Mouse (Mus musculus): ENCODE measurements at regions not wholly inside any gene's neighbourhood (a gene's known extent, or its start where the extent isn't known, plus 50 kb on each side); places are given as distances from the start of the nearest gene placed in this dataset.

DNA sequence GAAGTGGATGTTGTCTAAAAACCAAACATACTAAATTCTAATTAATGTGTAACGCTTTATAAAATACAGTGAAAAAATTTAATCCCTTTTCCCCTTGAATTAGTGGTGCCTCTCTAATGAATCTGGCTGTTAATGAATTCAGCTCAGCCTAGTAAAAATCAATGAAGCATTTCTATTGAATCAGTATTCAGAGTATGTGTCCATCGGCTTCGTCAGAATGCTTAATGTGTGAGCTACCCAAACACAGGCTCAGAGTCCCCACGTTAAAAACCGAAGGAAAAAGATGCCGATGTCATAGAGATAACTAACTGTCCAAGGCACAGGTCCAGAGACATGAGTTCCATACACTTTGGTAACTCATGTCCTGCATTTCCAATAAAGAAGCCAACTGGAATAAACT is 126.3 kb upstream of the Plekha5 start:
- Histone ChIP-seq H3K4me1 (peaks cover 16% of the 10 kb centered on the region; the same call in 1 of the 2 replicates), H3K9me3 (replicated peaks) (no peaks in the 10 kb centered on the region), H3K27ac (replicated peaks) (no peak overlapping the region), H3K36me3 (no peaks in the 10 kb centered on the region), H3K4me3 (no peak overlapping the region), H3K27me3 (ENCODE audit: low read depth, poor library complexity, severe bottlenecking) (no peaks in the 10 kb centered on the region)
- 76% methylated on average over 6 of the region's 6 CpGs for WGBS
- no peak for DNase-seq (ENCODE audit: low spot score)

DNA sequence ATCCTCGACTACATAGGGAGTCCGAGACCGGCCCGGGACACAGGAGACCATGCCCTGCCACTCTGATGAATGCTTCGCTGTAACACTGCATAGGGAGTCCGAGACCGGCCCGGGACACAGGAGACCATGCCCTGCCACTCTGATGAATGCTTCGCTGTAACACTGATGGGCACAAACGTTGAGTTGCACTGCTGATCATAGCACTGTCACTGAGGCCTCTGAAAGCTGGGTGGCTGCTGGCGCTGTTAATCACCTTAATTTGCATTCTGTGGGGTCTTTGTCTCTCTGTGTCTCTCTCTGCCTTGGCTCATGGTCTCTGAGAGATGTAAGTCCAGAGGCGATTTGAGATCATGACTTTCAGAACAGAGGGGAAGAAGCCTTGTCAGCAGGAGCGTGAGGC is 133.7 kb upstream of the Plekha5 start:
- Histone ChIP-seq H3K9me3 (replicated peaks) (no peaks in the 10 kb centered on the region), H3K4me3 (no peak overlapping the region), H3K4me1 (peaks cover 19% of the 10 kb centered on the region), H3K36me3 (no peaks in the 10 kb centered on the region), H3K27me3 (ENCODE audit: low read depth, poor library complexity, severe bottlenecking) (no peaks in the 10 kb centered on the region), H3K27ac (replicated peaks) (peak overlapping the region; percentile 70)
- 70% methylated on average over 12 of the region's 13 CpGs for WGBS
- no peak for DNase-seq (ENCODE audit: low spot score)

DNA sequence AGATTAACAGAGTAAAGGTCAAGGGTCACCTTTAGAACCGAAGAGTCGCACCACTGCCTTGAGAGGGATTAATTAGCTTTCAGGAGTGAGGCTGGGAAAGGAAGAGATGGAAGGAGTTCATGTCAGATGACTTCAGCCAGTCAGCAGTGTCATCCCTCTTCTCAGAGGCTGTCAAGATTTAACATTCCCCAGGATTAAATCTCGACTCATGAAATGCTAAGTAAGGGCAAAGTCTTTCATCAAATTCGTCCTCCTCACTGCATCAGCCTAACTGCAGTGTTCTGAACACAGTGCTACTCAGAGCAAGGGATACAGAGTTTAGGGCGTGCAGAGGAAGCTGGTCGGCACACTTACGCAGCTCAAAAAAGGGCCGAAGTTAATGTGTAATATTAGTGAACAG is 135.1 kb upstream of the Plekha5 start:
- Histone ChIP-seq H3K4me3 (no peak overlapping the region), H3K4me1 (peaks cover 19% of the 10 kb centered on the region), H3K27ac (replicated peaks) (peak overlapping the region; percentile 77), H3K27me3 (ENCODE audit: low read depth, poor library complexity, severe bottlenecking) (no peaks in the 10 kb centered on the region), H3K36me3 (no peaks in the 10 kb centered on the region), H3K9me3 (replicated peaks) (no peaks in the 10 kb centered on the region)
- 31% methylated on average over 8 of the region's 8 CpGs for WGBS
- DNase-seq (ENCODE audit: low spot score) = peak; percentile 29

DNA sequence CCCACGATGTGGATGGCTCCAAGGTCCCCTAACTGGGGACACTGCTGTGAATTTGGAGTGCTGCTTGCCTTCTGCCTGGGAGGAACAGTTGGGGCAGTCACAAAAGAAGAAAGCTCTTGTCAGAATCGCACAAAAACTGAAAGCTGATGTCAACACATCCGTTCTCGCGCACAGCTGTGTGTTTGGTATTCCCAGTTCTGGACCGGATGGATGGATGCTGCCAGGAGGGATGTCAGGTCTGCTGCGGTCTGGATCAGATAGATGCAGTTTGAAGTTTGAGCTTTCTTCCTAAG is 141.6 kb upstream of the Plekha5 start:
- Histone ChIP-seq H3K27me3 (ENCODE audit: low read depth, poor library complexity, severe bottlenecking) (no peaks in the 10 kb centered on the region), H3K4me3 (no peak overlapping the region), H3K36me3 (no peaks in the 10 kb centered on the region), H3K9me3 (replicated peaks) (no peaks in the 10 kb centered on the region), H3K4me1 (peaks cover 13% of the 10 kb centered on the region), H3K27ac (replicated peaks) (peak overlapping the region; percentile 38; the same call in 1 of the 2 replicates)
- DNase-seq (ENCODE audit: low spot score) = no peak
- 76% methylated on average over 7 of the region's 7 CpGs for WGBS

DNA sequence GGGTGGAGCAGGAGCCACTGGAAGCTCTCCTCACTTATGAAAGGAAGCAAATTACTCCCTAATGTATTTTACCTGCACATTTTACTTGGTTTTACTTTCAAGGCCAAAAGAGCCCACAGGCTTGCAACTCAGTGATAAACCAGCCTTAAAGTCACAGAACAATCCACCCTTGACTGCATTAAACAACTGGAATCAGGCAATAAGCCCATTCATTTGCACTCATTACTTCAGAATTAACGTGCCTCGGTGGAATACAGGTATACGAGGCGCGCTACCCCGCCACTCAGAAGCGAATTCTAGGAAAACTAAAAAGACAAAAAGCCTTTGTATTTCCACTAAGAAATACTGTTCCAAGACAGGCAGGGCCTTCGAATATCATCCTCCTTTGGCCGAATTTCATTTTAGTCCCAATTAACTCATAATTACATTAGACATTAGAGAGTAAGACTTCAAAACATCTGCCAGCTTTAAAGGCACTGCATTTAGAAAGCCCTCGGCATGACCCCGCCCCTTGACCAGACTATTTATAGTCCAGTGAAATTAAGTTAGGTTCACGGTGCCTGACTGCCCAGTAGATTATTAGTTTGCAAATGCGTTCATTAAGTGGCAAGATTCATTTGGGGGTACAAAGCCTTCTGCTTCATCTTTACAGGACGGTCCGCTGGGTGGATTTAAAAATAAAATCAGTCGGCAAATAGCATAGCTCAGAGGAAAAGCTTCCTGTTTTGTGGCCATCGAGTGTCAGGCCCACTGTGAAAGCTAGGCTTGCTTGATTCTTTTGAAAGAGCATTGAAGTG is 142.2 kb upstream of the Plekha5 start:
- no peaks in the 10 kb centered on the region for H3K36me3 ChIP-seq
- peaks cover 13% of the 10 kb centered on the region for H3K4me1 ChIP-seq
- 77% methylated on average over 17 of the region's 17 CpGs for WGBS
- no peaks in the 10 kb centered on the region for H3K9me3 ChIP-seq (replicated peaks)
- H3K27me3 ChIP-seq (ENCODE audit: low read depth, poor library complexity, severe bottlenecking) = no peaks in the 10 kb centered on the region
- DNase-seq (ENCODE audit: low spot score) = no peak
- no peak overlapping the region for H3K4me3 ChIP-seq
- H3K27ac ChIP-seq (replicated peaks) = peak overlapping the region; percentile 38; the same call in 1 of the 2 replicates

DNA sequence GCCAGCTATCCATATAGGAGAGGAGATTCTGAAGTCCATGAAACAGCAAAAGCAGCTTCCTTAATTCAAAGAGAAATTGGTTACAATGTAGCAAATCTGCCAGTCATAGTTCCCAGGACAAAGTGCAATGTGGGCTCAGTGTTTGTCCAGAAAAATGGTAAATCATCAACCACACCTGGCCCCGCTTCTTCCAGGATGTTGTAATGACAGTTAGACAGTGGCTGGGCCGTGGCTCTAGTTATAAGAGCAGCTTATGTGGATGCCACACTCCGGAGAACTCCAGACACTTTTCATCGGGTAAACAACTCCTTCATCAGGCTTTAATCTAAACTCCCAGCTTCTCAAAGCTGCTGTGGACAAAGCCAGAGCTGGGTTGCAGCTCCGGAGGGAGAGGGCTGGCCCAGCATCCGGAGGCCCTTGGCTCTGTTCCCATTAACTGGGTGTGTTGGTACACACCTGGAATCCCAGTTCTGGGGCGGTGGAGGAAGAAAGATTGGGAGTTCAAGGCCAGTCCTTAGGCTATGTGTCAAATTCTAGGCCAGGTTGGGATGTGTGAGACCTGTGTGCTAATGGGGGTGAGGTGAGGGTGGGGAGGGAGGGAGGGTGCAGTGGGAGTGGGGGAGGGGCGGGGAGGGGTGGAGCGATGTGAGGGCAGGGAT is 142.9 kb upstream of the Plekha5 start:
- WGBS = 68% methylated on average over 9 of the region's 9 CpGs
- H3K4me3 ChIP-seq = no peak overlapping the region
- no peak overlapping the region for H3K27ac ChIP-seq (replicated peaks)

DNA sequence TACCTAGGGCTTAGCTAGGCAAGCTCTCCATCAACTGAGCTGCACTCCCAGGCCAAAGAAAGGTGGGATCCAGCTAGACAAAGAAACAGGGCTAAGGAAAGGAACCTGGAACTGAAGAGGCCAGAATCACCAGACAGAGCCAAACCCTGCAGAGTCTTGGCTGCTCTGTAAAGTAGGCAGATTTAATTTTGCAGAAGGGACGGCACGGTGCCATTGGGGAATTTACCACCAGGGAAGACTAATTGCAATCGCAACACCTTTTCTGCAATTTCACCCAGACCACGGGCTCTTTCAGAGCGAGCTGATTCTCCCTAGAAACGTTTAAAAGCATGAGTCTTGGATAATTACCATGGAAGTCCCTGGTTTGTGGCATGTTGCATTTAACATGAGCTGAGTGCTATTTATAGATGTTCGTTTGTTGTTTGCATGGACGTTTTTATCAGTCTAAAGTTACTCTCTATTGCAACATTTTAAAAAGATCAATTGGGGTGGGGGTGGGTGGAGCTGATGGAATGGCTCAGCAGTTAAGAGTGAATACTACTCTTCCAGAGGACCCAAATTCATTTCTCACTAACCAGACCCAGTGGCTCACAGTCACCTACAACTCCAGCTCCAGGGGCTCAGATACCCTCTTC is 144.0 kb upstream of the Plekha5 start:
- WGBS = 90% methylated on average over 8 of the region's 8 CpGs
- Histone ChIP-seq H3K9me3 (replicated peaks) (no peaks in the 10 kb centered on the region), H3K36me3 (no peaks in the 10 kb centered on the region), H3K4me3 (no peak overlapping the region), H3K27me3 (ENCODE audit: low read depth, poor library complexity, severe bottlenecking) (no peaks in the 10 kb centered on the region), H3K27ac (replicated peaks) (no peak overlapping the region), H3K4me1 (peaks cover 13% of the 10 kb centered on the region)
- no peak for DNase-seq (ENCODE audit: low spot score)

More for the DNA sequence above, 142.9 kb upstream of the Plekha5 start:
- Histone ChIP-seq H3K36me3 (no peaks in the 10 kb centered on the region), H3K9me3 (replicated peaks) (no peaks in the 10 kb centered on the region), H3K27me3 (ENCODE audit: low read depth, poor library complexity, severe bottlenecking) (no peaks in the 10 kb centered on the region), H3K4me1 (peaks cover 13% of the 10 kb centered on the region)
- DNase-seq (ENCODE audit: low spot score) = no peak

DNA sequence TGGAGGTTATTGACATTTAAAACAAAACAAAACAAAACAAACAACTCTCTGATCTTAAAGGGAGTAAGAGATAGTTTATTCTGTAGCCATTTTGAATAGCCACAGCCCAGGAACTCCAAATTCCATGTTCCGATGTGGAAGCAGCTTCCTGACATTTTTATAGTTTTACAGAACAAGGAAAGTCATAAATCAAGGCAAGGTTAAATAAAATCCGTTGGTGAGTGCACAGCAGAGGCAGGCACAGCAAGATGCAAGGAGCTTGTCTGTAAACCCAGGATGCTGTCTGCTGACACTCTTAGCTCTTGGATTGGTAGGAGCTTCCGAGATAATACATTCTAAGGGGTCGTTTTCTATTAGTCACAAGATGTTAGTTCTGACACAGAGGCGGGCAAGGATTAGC is 145.1 kb upstream of the Plekha5 start:
- no peak overlapping the region for H3K4me3 ChIP-seq
- no peak overlapping the region for H3K27ac ChIP-seq (replicated peaks)
- H3K4me1 ChIP-seq = peaks cover 13% of the 10 kb centered on the region
- H3K27me3 ChIP-seq (ENCODE audit: low read depth, poor library complexity, severe bottlenecking) = no peaks in the 10 kb centered on the region
- H3K9me3 ChIP-seq (replicated peaks) = no peaks in the 10 kb centered on the region
- no peaks in the 10 kb centered on the region for H3K36me3 ChIP-seq
- DNase-seq (ENCODE audit: low spot score) = no peak
- whole genome bisulfite sequencing = 73% methylated on average over 5 of the region's 5 CpGs

DNA sequence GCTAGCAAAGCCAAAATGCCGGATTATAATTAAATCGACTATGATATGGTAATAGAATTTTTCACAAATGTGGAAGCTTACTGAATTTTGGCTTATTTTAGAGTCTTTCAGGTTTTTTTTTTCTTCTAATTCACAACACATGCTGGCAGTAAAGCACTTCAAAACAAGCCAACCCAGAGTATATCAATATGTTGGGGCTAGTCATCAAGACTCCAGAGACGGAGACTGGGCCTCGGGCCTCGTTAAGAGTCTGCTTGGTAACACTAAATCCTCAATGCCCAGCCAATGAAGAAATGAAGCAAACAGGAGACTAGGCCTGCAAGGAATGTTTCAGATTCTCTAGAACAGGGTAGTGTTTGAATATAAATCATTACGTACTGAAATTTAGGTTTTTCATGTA is 153.3 kb upstream of the Plekha5 start:
- H3K4me1 ChIP-seq = peaks cover 17% of the 10 kb centered on the region
- no peaks in the 10 kb centered on the region for H3K27me3 ChIP-seq (ENCODE audit: low read depth, poor library complexity, severe bottlenecking)
- WGBS = 92% methylated on average over 6 of the region's 6 CpGs
- H3K4me3 ChIP-seq = no peak overlapping the region
- no peaks in the 10 kb centered on the region for H3K9me3 ChIP-seq (replicated peaks)
- H3K27ac ChIP-seq (replicated peaks) = no peak overlapping the region
- H3K36me3 ChIP-seq = no peaks in the 10 kb centered on the region
- no peak for DNase-seq (ENCODE audit: low spot score)

DNA sequence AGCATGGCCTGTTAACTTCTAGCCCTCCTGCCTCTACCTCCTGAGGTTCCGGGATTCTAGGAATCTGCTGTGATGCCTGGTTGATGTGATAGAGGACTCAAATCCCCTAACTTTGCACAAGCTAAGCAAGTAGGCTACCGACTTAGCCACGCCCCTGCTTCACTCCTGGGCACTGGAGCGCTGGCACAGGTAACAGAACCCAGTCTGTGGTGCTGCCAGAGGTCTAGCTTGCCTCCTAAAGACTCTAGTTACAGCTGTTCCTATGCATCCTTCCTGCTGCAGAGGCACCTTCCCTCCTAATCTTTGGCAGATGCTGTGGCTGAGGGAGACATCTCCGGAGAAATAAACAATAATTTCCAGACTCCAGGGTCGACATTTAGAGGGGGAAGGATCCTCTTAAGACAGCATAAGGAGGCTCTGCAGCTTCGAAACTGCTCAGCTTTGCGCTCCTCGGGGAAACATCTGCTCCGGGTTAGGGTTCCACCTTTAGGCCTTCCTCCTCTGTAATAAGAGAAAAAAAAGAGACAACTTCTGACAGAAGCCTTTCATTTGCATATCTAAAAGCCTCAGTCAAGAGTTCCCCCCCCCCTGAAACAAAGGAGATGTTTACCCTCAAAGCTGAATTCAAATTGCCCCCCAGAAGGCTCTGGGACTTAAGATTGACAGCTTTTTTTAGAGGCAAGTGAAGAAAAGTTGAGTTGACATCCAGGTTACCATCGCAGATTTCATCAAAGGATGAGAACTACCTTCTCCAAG is 155.4 kb upstream of the Plekha5 start:
- H3K27me3 ChIP-seq (ENCODE audit: low read depth, poor library complexity, severe bottlenecking) = no peaks in the 10 kb centered on the region
- DNase-seq (ENCODE audit: low spot score) = no peak
- no peak overlapping the region; the same call in 1 of the 2 replicates for H3K27ac ChIP-seq (replicated peaks)
- H3K4me1 ChIP-seq = peaks cover 24% of the 10 kb centered on the region
- 37% methylated on average over 11 of the region's 11 CpGs for WGBS
- no peaks in the 10 kb centered on the region for H3K9me3 ChIP-seq (replicated peaks)
- H3K36me3 ChIP-seq = no peaks in the 10 kb centered on the region
- no peak overlapping the region for H3K4me3 ChIP-seq

DNA sequence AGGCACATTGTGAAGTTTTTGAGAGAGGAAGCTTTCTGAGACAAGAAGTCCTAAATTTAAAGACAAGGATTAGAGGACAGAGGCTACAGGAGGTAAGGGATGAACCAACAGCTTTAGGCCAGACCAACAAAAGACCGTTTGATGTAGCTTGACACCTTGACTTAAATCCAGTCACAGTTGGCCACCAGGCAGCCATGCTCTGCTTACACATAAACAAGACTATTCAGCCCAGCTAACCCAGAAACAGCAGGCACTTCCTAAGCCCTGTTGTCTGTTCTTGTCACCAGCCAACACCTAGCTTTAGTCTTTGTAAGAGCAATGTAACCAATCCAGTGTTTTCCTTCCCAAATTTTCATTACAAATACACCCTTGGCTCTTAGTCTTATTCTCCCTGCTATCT is 159.9 kb upstream of the Plekha5 start:
- no peak overlapping the region for H3K27ac ChIP-seq (replicated peaks)
- 4% methylated on average over 1 of the region's 1 CpGs for WGBS
- H3K4me1 ChIP-seq = peaks cover 18% of the 10 kb centered on the region
- H3K27me3 ChIP-seq (ENCODE audit: low read depth, poor library complexity, severe bottlenecking) = no peaks in the 10 kb centered on the region
- no peaks in the 10 kb centered on the region for H3K9me3 ChIP-seq (replicated peaks)
- H3K36me3 ChIP-seq = no peaks in the 10 kb centered on the region
- H3K4me3 ChIP-seq = no peak overlapping the region
- no peak for DNase-seq (ENCODE audit: low spot score)

DNA sequence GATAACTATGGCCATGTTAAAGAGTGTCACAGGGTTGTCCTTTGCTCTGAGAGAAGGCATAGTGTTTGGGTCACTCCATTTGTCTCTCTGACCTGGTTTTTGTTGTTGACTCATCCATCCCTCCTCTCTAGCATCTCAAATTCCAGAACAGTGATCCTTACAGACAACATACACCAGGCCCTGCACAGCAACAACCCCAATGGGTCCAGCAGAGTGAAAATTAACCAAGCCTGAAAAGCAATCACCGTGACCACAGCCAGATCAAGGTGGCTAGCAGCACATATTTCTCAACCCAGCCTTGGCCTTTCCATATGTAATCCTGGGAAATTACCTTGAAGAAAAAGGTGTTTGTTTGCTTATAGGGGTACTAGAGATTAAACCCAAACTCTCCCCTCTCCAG is 162.0 kb upstream of the Plekha5 start:
- DNase-seq (ENCODE audit: low spot score) = no peak
- Histone ChIP-seq H3K27ac (replicated peaks) (no peak overlapping the region), H3K4me1 (0 out of 2 replicates have a peak, but pooled peaks cover 7% of the 10 kb centered on the region), H3K36me3 (no peaks in the 10 kb centered on the region), H3K27me3 (ENCODE audit: low read depth, poor library complexity, severe bottlenecking) (no peaks in the 10 kb centered on the region), H3K9me3 (replicated peaks) (no peaks in the 10 kb centered on the region), H3K4me3 (no peak overlapping the region)
- WGBS = 96% methylated on average over 1 of the region's 1 CpGs

Data from midbrain, embryonic 10.5 days (tissue).